Mouse (Mus musculus): ENCODE measurements around the gene Ubd.
"Not testable (repeated sequence)": the region's sequence is repeated elsewhere in the genome, so short reads cannot be mapped to it uniquely, and the experiment has no call there.

Ubd gene

GRCm38 (mm10) chr17:37193656-37194055, at the start of gene Ubd:
Ubd (plus strand) TSS chr17:37193892.
- no peak for DNase-seq (ENCODE audit: low spot score in 2 of 2)

GRCm38 (mm10) chr17:37161394-37161793, 32.3 kb upstream of the Ubd start, which contains the start of gene Olfr93:
Olfr93 (minus strand) TSS chr17:37161494.
- DNase-seq (ENCODE audit: low spot score in 2 of 2) = no peak

DNA sequence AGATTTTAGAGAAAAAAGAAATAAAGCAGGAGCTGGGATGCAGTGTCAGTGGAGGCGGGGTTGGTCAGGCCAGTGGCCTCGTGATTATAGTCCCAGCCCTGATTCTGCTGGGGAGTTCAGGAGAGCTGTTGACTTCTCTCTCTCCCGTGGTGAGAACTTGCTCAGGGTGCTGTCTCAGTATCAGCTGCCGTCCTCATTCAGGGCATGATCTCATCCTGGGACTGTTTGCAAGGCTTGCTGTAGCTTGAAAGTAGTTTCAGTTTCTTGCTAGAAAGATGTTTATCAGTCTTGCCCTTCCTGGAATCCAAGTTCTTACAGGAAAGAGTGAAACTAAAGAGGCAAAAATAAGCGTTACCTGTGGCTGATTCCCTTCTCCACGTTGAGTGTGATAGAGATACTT, 8.2 kb upstream of the Ubd start:
- DNase-seq (ENCODE audit: low spot score in 2 of 2) = no peak

DNA sequence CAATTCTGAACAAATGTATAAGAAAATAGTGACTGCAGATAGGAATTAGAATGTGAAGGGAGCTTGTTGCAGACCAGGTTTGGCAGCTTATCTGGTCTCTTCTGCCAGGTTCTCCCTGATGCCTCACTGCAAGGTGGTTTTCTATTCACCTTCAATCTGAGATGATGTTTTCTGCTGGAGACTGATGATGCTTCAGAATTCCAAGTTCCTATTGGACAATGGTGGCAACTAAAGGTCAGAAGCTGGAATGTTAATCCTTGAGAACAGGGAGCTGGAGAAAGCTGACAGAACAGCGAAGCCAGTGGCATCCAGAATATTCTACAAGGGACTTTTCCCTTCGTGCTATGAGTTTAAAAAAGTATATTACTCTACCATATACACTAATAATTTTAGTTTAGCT, 3.0 kb upstream of the Ubd start:
- peak in 1 of 2 experiments; percentile 25 for DNase-seq (ENCODE audit: low spot score in 2 of 2)

GRCm38 (mm10) chr17:37193032-37193431, 660 bp upstream of the Ubd start:
- DNase-seq (ENCODE audit: low spot score in 2 of 2) = no peak

- no peak for DNase-seq (ENCODE audit: low spot score in 2 of 2)
Observed at GRCm38 (mm10) chr17:37194782-37195181, 1.1 kb downstream of the Ubd start.

DNA sequence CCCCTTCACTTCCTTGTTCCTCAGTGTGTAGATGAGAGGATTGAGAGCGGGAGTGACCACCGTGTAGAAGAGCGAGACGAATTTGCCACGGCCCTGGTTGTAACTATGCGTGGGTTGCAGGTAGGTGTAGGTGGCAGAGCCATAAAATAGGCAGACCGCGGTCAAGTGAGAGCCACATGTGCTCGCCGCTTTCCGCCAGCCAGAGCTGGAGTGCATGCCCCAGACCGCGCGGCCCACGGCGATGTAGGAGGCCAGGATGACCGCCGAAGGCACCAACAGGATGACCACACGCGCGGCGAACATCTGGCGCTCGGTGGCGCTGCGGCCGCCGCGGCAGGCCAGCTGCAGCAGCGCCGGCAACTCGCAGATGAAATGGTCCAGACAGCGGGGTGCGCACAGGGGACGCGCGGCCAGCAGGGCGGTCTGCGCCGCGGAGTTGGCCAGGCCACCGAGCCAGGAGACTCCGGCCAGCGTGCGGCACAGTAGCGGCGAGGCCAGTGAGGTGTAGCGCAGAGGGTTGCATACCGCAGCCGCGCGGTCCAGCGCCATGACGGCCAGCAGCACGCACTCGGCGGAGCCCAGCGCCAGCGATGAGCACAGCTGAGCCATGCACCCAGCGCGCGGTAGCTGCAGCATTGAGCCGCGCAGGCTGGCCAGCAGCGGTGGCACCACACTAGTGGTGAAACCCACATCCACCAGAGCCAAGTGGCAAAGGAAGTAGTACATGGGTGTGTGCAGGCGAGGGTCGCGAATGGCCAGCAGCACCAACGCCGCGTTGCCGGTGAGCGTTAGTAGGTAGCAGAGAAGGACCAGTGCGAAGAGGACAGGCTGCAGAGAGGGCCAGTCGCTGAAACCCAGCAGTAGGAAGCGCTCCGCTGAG, 3.4 kb downstream of the Ubd start:
- peak in 1 of 2 experiments; percentile 13 for DNase-seq (ENCODE audit: low spot score in 2 of 2)

DNA sequence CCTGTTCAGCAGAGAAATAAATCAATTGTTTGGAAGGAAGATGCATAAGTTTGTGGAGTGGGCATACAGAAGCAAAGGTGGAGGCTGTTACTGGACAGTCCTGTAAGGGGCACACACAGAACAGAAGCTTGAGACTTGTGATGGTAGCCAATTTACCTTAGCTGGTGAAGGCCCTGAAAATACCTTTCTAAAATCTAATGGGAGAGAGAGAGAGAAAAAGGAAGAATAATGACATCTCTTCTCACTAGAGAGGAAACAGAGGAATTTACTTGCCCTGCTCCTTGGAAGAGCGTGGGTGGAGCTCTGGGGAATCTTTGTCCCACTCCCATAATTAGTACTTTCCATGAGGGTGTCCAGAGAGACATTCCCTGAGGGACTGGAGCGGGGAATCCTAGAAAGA, 7.2 kb downstream of the Ubd start, which contains the start of gene Olfr94:
Gene Olfr94 (minus strand): TSS at position 101 of the 400 bp plus-strand sequence.
- DNase-seq (ENCODE audit: low spot score in 2 of 2) = no peak

- DNase-seq (ENCODE audit: low spot score in 2 of 2) = peak; percentile 66 to 87
Observed at GRCm38 (mm10) chr17:37203206-37203916, 9.7 kb downstream of the Ubd start.

DNA sequence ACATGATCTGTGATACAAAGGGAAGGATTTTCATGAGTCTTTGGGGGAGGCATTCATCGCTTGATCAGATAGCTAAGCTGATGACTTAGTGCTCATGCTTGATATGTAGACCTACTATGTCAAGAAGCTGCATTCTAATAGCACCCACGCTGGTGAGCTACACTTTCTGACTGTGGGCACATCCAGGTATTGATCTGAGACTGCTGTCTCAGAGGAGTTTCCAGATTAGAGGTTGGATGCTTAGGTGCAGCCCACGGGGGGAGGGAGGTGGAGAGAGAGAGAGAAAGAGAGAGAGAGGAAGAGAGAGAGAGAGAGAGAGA, 10.2 kb downstream of the Ubd start:
- no peak for DNase-seq (ENCODE audit: low spot score in 2 of 2)

DNA sequence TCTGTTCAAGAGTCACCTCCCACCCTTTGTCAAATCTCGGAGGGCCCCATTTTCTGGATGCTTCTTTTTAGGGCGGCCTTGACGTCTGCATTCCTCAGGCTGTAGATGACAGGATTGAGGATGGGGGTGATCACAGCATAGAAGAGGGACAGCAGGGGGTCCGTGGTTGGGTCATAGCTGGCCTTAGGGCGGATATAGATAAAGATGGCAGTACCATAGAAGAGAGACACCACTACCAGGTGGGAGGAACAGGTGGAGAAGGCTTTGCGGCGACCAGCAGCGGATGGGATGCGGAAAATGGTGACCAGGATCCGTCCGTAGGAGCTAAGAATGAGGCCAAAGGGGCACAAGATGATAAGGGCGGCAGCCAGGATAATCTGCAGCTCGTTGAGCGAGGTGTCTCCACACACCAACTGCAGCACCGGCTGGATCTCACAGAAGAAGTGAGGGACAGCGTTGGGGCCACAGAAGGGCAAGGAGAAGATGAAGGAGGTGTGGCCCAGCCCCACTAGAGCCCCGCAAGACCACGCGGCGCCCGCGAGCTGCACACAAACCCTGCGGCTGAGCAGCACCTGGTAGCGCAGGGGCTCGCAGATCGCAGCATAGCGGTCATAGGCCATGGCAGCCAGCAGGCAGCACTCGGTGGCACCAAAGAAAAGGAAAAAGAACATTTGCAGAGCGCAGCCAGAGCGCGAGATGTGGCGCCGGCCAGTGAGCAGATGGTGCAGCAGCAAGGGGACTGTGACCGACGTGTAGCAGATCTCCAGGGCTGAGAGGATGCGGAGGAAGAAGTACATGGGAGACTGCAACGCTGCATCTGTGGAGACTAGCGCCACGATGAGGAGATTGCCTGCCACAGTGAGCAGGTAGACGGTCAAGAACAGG, 17.4 kb downstream of the Ubd start:
- peak in 1 of 2 experiments; percentile 20 for DNase-seq (ENCODE audit: low spot score in 2 of 2)

DNA sequence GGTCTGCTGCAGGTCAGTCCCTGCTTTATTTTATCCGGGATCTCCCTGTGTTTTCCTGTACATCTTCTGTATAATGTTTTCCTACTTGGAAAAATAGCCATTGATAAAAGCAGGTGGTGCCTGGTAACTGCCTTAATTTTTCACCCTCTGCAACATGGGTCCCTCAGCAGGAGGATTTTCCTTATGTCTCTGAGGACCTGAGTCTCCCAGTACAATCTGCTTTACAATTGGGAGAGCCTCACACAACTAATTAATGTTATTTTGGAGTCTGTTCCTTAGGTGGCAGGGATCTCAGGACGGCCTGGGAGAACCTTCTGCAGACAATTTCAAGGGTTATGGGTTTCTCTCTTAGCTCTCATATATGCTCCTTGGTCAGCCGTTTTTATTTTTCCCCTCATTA, 19.3 kb downstream of the Ubd start, which contains the start of gene Olfr95:
Gene Olfr95 (minus strand): TSS at position 101 of the 400 bp plus-strand sequence.
- DNase-seq (ENCODE audit: low spot score in 2 of 2) = no peak

- no peak for DNase-seq (ENCODE audit: low spot score in 2 of 2)
Observed at GRCm38 (mm10) chr17:37218486-37218885, 24.8 kb downstream of the Ubd start.

DNA sequence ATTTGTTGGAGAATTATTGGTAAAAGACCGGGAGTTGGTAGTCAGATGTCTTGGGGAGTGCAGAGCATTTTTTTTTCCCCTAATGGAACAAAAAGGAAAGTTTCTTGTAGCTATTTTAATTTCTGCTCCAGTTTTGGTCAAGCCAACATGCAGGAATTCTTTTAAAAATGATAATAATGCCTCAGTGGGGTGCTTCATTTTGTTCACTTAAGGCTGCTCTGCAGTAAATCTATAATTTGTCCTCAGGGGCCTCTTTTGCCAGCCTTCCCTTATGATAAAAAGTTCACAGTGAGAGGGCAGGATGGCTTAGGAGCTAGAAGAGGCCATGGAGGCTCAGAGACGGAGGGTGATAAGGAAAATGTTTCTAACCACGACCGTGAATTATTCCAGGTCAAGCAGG, 26.2 kb downstream of the Ubd start, which contains the start of gene Olfr96:
Gene Olfr96 (plus strand): TSS at position 301 of the 400 bp plus-strand sequence.
- DNase-seq (ENCODE audit: low spot score in 2 of 2) = no peak

- DNase-seq (ENCODE audit: low spot score in 2 of 2) = no peak
Observed at GRCm38 (mm10) chr17:37221879-37222278, 28.2 kb downstream of the Ubd start.

- not testable (repeated sequence) for DNase-seq (ENCODE audit: low spot score in 2 of 2)
Observed at GRCm38 (mm10) chr17:37237230-37237629, 43.5 kb downstream of the Ubd start, which contains the start of gene Olfr97. Olfr97 (minus strand) TSS chr17:37237330.

GRCm38 (mm10) chr17:37242198-37242597, 48.5 kb downstream of the Ubd start:
- no peak for DNase-seq (ENCODE audit: low spot score in 2 of 2)

Measured in frontal cortex, postnatal 14 days (tissue).